Mouse (Mus musculus): ENCODE results near the gene Samd10. TPM values are rescaled to one million over a fixed set of nuclear protein-coding genes. Genes with fewer than 3 reads are reported as not detected.

Samd10 gene
- polyA plus RNA-seq, 1 experiment from 2014 or later: 15.6 TPM

DNA sequence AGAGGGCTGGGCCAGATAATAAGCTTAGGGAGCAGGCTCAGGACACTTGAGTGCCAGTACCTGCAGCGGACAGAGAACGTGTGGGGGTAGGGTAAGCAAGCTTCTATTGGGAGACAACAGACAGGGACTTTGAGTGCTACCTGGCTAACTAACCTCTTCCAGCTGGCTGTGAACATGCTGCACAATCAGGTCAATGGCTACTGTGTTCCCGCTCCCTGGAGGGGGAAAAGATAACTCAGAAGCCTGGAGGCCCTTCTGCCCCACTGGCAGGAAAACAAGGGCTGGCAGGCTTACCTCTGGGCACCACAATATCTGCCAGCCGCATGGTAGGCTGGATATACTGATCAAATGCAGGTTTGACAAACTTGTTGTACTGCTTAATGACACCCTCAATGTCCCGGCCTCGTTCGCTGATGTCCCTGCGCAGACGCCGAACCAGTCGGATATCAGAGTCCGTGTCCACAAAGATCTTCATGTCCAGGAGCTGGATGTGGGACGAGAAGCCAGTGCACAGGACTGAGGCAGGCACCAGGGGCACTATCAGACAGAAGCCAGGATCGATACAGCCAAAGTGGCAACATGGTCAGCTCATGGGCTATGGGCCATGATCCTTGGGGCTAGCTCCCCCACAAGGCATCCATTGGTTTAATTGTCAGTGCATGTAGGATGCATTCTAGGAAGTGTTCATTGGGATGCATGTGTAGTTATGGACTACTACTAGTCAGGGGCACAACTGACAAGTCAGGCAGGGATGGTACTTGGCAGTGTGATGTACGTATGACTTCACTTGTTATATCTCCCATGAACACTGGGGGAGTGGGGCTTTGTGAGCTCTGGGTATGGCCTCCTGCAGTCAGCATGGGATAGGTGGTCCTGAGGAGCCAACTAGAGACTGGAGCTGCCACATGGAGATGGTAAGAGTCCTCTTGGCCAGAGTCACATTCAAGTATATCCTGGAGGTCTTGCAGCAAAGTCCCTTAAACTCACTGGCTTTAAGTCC is 25.8 kb downstream of the Samd10 start:
- no peak overlapping the region for H3K9ac ChIP-seq
- H3K9me3 ChIP-seq (replicated peaks): no peaks in the 10 kb centered on the region
- H3K27ac ChIP-seq (replicated peaks): no peak overlapping the region
- ATAC-seq (ENCODE audit: insufficient number of reproducible peaks, low FRiP score, low TSS enrichment, low read depth): no peak
- whole genome bisulfite sequencing: 94% methylated on average over 15 of the region's 15 CpGs
- peaks cover 2% of the 10 kb centered on the region; the same call in 1 of the 2 replicates for H3K4me1 ChIP-seq
- H3K4me2 ChIP-seq (replicated peaks): no peak overlapping the region
- no peaks in the 10 kb centered on the region for H3K27me3 ChIP-seq
- peaks cover 27% of the 10 kb centered on the region; the same call in 1 of the 2 replicates for H3K36me3 ChIP-seq
- H3K4me3 ChIP-seq (replicated peaks): no peak overlapping the region

DNA sequence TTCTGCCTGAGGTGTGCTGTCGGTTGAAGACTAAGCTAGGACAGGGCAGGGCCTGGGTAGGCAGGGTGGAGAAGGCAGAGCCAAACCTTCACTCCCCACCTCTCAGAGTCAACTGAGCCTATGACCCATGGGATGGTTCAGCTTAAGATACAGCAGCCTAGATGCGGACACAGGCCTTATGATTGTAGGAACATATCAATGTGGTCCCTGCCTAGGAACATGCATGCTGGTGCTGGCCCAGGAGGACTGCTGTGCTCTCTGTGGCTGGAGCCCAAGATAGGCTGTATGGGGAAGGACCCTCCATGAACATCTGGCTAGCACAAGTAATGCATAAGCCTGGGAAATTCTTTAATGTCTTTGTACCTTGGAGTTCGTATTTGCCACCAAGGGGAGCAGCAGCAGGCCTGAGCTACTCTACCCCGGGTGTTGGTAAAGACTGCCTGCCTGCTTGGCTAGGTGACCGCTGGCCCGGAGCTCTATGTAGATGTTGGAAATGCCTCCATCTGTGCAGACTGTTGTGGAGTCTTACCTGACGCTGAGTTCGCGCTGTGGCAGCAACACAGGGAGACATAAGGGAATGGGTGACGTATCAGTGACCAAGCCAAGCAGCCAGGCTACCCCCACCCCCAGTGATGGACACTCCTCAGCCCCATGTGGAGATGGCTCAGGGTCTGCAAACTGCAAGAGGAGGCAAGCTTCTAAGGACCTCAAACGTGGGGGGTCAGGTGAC is 26.9 kb downstream of the Samd10 start:
- WGBS: 87% methylated on average over 11 of the region's 11 CpGs
- peaks cover 27% of the 10 kb centered on the region; the same call in 1 of the 2 replicates for H3K36me3 ChIP-seq
- no peaks in the 10 kb centered on the region for H3K9me3 ChIP-seq (replicated peaks)
- ATAC-seq (ENCODE audit: insufficient number of reproducible peaks, low FRiP score, low TSS enrichment, low read depth): no peak
- no peak overlapping the region for H3K4me2 ChIP-seq (replicated peaks)
- no peaks in the 10 kb centered on the region for H3K27me3 ChIP-seq
- no peak overlapping the region for H3K4me3 ChIP-seq (replicated peaks)
- H3K27ac ChIP-seq (replicated peaks): no peak overlapping the region
- H3K9ac ChIP-seq: no peak overlapping the region
- no peaks in the 10 kb centered on the region for H3K4me1 ChIP-seq

DNA sequence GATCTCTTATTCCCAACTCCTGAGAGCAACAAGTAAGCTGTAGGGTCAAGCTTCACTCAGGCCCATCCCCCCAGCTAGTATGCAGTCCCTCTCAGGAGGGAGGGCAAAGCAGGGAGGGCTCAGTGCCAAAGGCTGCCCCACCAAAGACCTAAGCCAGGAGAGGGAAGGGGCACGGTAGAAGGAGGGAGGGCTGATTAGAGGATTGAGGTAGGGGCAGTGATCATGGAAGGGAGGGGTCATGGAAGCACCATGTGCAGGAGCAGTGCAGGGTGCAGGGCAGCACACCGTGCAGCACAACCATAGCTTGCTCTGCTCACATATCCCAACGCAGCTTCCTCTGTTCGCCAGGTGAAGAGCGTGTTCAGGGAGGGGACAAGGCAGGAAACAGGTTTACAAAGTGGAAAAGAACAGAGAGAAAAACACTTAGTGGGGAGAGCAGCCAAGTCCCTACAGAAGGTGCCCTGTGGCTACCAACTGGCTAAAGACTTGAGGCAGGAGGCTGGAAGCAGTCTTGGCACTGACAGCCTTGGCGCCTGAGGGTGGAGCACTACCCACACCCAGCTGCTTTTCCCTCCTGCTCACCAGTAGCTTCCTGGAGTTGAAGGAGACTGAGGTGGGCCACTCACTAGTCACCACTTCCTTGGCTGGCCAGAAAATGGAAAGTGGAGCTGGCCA is 28.0 kb downstream of the Samd10 start:
- H3K9me3 ChIP-seq (replicated peaks): no peaks in the 10 kb centered on the region
- no peak for ATAC-seq (ENCODE audit: insufficient number of reproducible peaks, low FRiP score, low TSS enrichment, low read depth)
- no peak overlapping the region for H3K4me3 ChIP-seq (replicated peaks)
- WGBS: 57% methylated on average over 6 of the region's 6 CpGs
- no peak overlapping the region for H3K27ac ChIP-seq (replicated peaks)
- H3K27me3 ChIP-seq: no peaks in the 10 kb centered on the region
- H3K9ac ChIP-seq: no peak overlapping the region
- peaks cover 27% of the 10 kb centered on the region; the same call in 1 of the 2 replicates for H3K36me3 ChIP-seq
- H3K4me2 ChIP-seq (replicated peaks): no peak overlapping the region
- no peaks in the 10 kb centered on the region for H3K4me1 ChIP-seq

DNA sequence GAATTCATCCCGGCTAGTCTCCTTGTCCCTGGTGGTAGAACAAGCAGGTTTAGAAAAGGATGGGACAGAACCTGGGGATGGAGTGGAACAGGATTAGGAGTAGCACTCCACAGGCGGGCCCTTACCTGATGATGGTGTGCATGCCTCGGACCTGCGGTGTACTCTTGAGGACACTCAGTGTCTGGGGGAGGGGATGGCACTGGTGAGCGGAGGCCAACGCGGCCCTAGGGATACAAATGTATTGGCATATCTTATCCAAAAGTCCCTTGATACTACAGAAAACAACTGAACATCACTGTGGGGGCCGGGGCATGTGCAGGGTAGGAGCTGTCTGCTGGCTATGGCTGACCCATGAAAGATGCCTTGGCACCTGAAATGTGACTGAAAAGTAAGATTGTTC is 28.6 kb downstream of the Samd10 start:
- WGBS: 85% methylated on average over 8 of the region's 8 CpGs
- ATAC-seq (ENCODE audit: insufficient number of reproducible peaks, low FRiP score, low TSS enrichment, low read depth): no peak
- H3K27me3 ChIP-seq: no peaks in the 10 kb centered on the region
- no peaks in the 10 kb centered on the region for H3K4me1 ChIP-seq
- no peak overlapping the region for H3K4me3 ChIP-seq (replicated peaks)
- H3K27ac ChIP-seq (replicated peaks): no peak overlapping the region
- H3K4me2 ChIP-seq (replicated peaks): no peak overlapping the region
- peaks cover 27% of the 10 kb centered on the region; the same call in 1 of the 2 replicates for H3K36me3 ChIP-seq
- H3K9me3 ChIP-seq (replicated peaks): no peaks in the 10 kb centered on the region
- H3K9ac ChIP-seq: no peak overlapping the region

DNA sequence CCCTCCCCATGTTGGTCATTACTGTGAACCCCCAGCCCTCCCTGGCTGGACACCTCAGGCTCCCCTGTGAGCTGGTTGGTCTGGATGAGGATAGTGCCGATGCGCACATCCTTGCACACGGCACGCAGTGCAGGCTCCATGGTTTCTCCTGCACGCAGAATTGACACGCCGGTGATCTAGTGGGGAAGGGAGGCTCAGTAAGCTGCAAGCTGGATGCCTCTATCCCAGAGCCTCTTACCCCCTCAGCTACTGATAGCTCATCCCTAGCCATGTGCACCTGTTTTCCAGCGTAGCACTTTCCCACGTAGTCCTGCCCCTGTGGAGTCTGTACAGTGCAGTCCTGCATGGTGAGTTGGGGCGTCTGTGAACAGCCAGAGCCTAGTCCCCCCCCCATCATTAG is 29.2 kb downstream of the Samd10 start:
- no peak for ATAC-seq (ENCODE audit: insufficient number of reproducible peaks, low FRiP score, low TSS enrichment, low read depth)
- Histone ChIP-seq H3K4me3 (replicated peaks) (no peak overlapping the region), H3K4me2 (replicated peaks) (no peak overlapping the region), H3K27ac (replicated peaks) (no peak overlapping the region), H3K36me3 (peaks cover 27% of the 10 kb centered on the region; the same call in 1 of the 2 replicates), H3K27me3 (no peaks in the 10 kb centered on the region), H3K9me3 (replicated peaks) (no peaks in the 10 kb centered on the region), H3K4me1 (no peaks in the 10 kb centered on the region), H3K9ac (no peak overlapping the region)
- WGBS: 93% methylated on average over 10 of the region's 10 CpGs

DNA sequence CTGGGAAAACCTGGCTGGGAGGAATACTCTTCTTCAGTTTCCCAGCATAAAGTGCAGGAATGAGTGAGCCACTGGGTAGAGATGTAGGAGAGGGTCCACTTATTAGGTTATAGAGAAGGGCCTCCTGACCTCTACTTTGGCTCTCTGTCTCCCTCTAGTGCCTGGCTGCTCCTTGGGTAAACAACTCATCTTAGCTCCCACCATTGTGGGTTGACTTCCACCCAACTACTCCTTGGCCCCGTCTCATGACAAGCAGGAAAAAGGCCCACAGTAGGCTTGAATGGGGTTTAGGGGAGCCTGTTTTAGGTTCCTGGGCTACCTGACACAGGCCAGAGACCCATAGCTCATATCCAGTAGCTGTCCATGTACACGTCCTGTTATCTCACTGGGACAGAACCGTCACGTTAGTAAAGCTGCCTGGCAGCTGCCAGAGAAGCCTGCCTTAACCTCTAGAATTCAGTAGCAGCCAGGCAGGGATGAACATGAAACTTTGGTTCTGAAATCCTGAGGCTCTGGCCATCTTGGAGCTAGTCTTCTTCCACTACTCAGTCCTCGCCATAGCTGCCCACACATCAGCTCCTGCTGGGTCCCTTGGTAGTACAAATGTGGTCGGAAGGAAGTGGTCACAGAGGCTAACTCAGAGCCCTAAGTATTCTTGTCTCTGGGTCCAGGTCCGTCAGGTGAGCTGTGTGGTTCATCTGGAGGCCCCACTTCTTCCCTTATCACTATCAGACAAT is 30.6 kb downstream of the Samd10 start:
- H3K27ac ChIP-seq (replicated peaks): no peak overlapping the region
- H3K9ac ChIP-seq: no peak overlapping the region
- no peak for ATAC-seq (ENCODE audit: insufficient number of reproducible peaks, low FRiP score, low TSS enrichment, low read depth)
- no peak overlapping the region for H3K4me2 ChIP-seq (replicated peaks)
- H3K4me3 ChIP-seq (replicated peaks): no peak overlapping the region
- no peaks in the 10 kb centered on the region for H3K9me3 ChIP-seq (replicated peaks)
- 75% methylated on average over 7 of the region's 7 CpGs for WGBS
- H3K27me3 ChIP-seq: no peaks in the 10 kb centered on the region
- peaks cover 15% of the 10 kb centered on the region; the same call in 1 of the 2 replicates for H3K36me3 ChIP-seq
- H3K4me1 ChIP-seq: no peaks in the 10 kb centered on the region

DNA sequence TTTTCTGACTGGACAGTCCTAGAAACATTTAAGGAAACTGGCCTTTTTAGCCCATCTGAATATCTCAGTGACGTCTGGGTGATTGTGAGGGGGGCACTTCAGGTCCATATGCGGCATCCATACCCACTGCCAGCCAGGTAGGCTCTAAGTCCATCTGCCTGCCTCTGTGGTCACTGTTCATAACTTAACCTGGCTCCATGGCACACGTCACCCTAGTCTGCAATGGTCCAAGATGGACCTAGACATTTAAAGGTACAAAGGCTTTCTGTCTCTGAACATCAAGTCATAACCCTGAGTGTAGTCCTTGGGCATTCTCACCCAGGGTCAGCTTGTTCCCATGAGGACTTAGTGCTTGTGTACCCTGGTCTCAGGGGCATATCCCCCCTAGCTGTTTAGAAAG is 31.7 kb downstream of the Samd10 start:
- H3K4me1 ChIP-seq: no peaks in the 10 kb centered on the region
- H3K4me2 ChIP-seq (replicated peaks): no peak overlapping the region
- H3K9me3 ChIP-seq (replicated peaks): no peaks in the 10 kb centered on the region
- no peak overlapping the region for H3K9ac ChIP-seq
- ATAC-seq (ENCODE audit: insufficient number of reproducible peaks, low FRiP score, low TSS enrichment, low read depth): no peak
- 85% methylated on average over 3 of the region's 3 CpGs for WGBS
- H3K27me3 ChIP-seq: no peaks in the 10 kb centered on the region
- no peak overlapping the region for H3K27ac ChIP-seq (replicated peaks)
- peaks cover 5% of the 10 kb centered on the region; the same call in 1 of the 2 replicates for H3K36me3 ChIP-seq
- no peak overlapping the region for H3K4me3 ChIP-seq (replicated peaks)

DNA sequence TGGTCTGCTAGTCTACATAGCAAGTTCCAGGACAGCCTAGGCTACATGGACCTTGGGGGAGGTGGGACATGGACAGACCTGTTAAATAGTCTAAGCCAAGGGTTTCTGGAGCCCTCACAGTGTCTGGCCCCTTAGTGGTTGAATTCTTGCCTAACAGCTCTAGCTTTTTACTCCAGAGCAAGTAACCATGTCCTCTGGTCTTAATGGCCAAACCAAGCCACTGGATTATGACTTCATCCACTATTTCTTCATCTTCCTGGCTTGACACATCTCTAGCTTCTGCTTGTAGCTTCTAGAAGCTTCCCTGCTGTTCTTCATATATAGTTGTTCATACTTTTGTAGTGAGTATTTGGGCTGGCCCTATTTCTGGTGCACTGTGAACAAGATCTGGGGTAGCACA is 45.2 kb downstream of the Samd10 start:
- Histone ChIP-seq H3K36me3 (peaks cover 40% of the 10 kb centered on the region), H3K4me1 (no peaks in the 10 kb centered on the region), H3K9me3 (replicated peaks) (no peaks in the 10 kb centered on the region), H3K27ac (replicated peaks) (no peak overlapping the region), H3K9ac (no peak overlapping the region), H3K27me3 (no peaks in the 10 kb centered on the region), H3K4me3 (replicated peaks) (no peak overlapping the region), H3K4me2 (replicated peaks) (no peak overlapping the region)
- no peak for ATAC-seq (ENCODE audit: insufficient number of reproducible peaks, low FRiP score, low TSS enrichment, low read depth)

DNA sequence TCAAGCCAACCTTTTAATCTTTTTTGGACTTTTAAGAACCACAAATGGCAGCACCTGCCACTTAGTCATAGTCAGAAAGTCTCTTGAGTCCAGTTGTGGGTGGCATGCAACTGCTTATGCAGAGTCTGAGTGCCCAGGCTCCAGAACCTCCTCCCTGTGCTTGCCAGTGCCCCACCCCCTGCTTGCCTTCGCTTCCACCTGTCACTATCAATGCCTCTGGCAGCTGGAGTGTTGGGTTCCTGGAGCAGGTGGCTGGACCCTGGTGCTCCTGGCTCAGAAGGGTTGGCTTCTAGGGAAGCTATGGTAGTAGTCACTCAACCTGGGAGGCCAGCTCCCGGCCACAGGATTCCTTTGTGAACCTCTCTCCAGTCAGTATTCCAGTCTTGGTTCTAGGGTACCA is 48.8 kb downstream of the Samd10 start:
- peaks cover 67% of the 10 kb centered on the region for H3K36me3 ChIP-seq
- H3K4me2 ChIP-seq (replicated peaks): no peak overlapping the region
- no peak for ATAC-seq (ENCODE audit: insufficient number of reproducible peaks, low FRiP score, low TSS enrichment, low read depth)

DNA sequence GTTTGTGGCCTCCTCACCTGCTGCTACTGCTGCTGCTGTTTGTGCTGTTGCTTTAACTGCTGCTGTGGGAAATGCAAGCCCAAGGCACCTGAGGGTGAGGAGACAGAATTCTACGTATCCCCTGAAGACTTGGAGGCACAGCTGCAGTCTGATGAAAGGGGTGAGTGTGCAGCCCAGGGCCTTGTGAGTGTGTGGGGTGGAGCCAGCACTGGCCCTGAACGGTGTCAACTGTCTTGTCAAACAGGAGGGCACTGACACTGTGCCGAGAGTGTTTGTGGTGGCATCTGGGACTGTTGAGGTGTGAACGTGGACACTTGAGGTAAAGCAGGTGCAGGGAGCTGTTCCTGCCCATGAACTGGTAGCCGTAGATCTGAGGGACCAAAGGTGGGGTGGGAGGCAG is 50.3 kb downstream of the Samd10 start:
- ATAC-seq (ENCODE audit: insufficient number of reproducible peaks, low FRiP score, low TSS enrichment, low read depth): peak; percentile 73; the same call in 1 of the 2 replicates

More for the DNA sequence above, 48.8 kb downstream of the Samd10 start:
- WGBS: 90% methylated on average over 2 of the region's 2 CpGs
- Histone ChIP-seq H3K4me3 (replicated peaks) (no peak overlapping the region), H3K9ac (no peak overlapping the region), H3K4me1 (no peaks in the 10 kb centered on the region), H3K27me3 (no peaks in the 10 kb centered on the region), H3K9me3 (replicated peaks) (no peaks in the 10 kb centered on the region), H3K27ac (replicated peaks) (no peak overlapping the region)

More for the DNA sequence above, 50.3 kb downstream of the Samd10 start:
- Histone ChIP-seq H3K27me3 (no peaks in the 10 kb centered on the region), H3K36me3 (peaks cover 67% of the 10 kb centered on the region), H3K4me3 (replicated peaks) (no peak overlapping the region), H3K9ac (no peak overlapping the region), H3K27ac (replicated peaks) (no peak overlapping the region), H3K4me1 (no peaks in the 10 kb centered on the region), H3K9me3 (replicated peaks) (no peaks in the 10 kb centered on the region), H3K4me2 (replicated peaks) (no peak overlapping the region)
- WGBS: 78% methylated on average over 5 of the region's 5 CpGs
